Mouse (Mus musculus) lung, postnatal 36 days (tissue): Measurements from ENCODE around the gene Dcaf8.

ENCODE experiments used
- DNase-seq: peaks from one replicate; pipeline ENCODE4 v3.0.0; 2022; ENCODE audit warnings: mixed read lengths

Dcaf8 gene

DNA sequence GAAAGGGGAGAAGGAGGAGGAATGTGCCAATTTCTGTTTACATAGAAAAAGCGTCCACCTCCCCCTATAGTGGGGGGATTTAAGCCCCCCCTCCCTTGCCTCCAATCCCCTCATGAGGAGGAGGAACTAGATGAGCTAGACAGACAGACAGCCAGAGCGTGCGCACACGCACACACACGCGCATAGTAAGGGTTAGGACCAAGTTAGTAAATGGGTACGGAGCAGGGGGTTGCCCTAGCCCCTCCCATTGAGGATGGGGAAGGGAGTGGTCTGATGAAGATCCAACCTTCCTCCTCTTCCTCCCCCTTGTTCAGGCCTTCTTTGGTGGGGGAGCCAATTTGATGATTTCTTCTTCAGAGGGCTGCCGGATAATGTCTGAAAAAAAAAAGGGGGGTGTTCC lies 50.4 kb downstream of the Dcaf8 start:
- no peak for DNase-seq

DNA sequence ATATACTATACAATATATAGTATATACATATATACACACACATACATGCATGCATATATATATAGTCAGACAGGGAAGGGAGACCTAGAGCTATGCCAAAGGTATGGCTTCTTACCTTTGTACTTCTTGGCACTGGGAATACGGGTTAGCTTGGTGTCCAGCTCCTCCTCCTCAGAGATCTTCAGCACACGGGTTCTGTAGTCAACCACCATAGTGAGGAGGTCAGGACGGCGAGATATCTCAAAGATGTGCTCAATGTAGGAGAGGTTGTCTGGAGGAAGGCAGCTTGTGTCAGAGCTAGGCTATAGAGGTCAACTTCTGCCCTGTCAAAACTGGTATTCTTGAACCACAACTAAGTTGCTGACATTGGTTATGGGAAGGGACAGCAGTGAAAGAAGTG lies 51.1 kb downstream of the Dcaf8 start:
- DNase-seq, result no peak

DNA sequence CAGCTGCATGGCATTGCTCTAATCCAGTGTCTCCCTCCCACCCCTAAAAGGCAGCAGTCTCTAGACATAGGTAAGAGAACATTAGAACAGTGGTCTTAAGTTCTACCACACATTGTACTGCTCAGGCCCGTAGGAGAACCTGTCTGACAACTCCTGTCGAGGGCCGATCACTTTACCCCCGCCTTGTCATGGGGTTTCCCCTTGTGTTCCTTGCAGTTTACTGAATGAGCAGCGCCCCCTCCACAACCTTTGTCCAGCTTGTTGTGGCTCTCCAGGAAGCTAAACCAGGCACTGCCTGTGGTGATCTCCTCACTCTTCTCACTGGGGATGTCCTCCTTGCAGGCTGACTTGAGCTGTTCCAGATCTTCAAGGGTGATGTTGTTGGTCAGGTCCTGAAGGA lies 52.3 kb downstream of the Dcaf8 start:
- peak; percentile 54 for DNase-seq

DNA sequence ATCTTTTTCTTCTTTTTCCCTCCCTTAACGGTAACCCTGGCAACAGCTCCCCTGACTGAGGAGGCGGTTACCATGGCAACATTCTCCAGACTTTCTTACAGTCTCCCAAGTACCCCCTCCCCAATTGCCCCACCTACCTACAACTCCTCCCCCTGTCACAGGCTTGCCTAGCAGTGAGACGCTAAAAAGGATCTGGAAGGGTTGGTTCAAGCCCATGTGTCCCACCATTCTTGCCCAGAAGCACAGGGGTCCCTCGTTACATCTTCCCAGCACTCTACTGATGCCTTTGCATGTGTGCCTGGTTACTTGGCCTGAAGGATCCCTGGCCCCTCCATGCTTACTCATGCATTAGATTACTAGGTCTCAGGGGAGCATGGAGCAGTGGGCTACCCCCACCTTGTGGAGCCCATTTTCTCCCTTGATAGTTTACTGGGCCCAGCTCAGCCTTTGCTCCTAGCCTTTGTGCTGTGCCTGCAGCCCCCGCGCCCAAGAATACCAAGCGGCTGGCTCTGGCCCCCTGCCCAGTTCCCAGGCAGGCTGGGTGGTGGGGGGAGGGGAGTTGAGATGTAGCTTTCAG lies 53.1 kb downstream of the Dcaf8 start:
- DNase-seq, result no peak

DNA sequence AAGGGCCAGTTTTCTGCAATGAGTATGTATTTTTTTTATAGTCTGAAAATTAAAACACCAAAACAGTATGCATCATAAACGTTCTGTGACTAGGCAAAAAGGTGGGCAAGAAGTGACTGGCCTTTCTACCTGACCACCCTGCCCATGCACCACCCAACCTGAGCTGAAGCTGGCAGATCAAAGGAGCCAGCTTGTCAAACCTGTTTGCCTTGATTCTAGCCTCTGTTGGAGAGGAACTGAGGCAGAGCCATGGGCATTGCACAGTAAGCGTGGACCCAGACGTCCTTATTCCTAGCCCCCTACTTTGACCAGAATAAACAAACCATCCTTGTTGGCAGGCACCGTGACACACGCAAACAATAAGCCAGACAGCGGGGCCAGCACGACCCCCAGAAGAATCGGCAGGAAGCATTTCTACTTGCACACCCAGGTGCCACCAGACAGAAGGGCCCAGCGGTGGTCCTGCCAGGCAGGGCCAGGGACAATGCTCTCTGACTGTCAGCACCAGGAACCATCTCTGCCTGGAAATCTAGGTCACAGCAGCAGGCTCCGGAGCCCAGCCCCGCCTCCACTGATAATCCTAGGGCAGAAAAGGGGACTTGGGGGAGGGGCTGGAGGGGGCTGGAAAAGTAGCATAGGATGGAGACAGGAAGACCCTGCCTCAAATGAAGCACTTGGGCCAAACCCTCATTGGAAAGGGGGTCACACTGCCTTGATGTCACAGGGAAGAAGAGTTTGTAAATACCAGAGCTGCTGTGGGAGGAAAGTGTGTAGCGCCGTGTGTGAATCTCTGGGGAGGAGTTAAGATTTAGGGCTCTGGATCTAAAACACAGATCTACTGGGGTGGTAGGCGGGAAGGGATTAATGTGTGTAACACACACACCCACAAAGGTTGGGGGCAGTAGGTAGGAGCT lies 54.3 kb downstream of the Dcaf8 start:
- no peak for DNase-seq

DNA sequence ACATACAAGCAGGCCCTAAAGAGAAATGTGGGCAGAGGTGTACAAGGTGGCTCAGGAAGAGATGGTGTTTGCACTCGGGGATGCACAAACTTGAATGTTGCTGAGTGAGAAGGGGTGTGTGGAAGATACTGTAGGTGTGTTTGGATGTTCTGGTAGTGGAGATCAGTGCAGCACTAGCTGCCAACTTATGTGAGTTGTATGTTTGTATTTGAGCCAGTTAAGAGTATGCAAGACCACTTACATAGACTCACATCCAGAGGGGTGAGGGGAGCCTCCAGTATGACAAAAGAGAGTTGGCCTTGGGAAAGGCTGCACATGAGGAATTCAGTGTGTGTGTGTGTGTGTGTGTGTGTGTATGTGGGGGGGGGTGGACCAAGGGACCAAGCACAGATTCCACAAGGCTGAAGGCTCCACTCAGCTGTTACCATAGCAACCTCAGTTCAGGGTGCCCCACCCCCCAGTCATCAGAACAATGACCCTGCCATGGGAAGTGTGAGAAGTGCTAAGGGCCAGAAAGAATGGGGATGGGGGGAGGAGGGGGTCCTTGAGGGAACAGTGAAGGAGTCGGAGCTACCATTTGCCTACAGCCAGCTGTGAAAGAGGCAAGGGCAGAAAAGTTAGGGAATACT lies 55.1 kb downstream of the Dcaf8 start:
- no peak for DNase-seq

DNA sequence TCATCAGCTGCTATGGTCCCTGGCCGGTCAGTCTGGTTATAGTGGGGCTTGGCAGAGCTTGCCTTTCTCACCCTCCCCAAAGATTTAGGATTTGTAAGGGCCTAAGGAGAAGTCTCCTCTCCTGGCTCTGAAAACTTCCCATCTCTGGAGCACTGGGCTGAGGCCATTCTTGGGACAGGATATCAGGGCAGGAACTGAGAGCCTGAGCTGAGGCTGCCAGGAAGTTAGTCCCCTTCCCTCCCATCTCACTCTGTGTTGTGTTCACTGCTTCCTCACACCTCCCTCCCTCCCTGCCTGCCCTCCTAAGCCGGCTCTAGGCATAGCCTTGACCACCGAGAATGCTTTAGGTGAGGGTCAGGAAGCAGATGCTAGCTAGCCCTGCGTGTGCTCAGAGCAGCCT lies 55.7 kb downstream of the Dcaf8 start:
- DNase-seq, result peak; percentile 25

DNA sequence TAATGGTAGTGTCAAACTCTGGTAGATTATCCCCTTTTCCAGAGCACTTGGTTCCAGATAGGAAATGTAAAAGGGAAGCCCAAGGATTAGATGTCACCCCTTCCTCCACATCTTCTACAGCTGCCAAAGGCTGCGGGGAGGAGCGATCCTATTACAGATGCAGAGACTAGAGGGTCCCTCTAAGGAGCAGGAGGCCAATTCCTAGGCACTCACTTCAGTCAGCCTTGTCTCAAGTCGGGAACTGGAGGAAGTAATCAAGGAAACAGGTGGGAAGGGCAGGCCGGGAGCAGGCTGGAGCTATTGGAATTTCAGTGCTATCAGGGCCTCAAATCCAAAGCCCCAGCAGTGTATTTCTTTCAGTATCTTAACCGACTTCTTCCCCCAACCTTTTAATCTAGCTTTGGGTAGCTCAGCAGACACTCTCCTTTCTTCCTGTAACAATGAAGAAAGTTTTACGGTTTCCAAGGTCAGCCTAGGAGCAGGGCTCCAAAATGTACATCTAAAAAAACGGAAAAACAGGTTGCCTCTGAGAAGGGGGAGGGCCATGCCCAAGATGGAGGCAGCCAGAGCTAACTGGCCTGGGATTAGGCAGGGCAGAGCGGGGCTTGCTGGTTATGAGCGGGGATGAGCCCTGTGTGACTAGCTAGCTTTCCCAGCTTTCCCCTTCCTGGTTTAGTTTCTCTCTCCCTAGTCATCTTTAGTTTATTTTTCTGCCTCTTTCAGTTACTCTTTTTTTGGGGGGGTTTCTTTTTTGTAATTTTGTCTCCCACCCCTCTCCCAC lies 56.3 kb downstream of the Dcaf8 start:
- DNase-seq, result no peak

DNA sequence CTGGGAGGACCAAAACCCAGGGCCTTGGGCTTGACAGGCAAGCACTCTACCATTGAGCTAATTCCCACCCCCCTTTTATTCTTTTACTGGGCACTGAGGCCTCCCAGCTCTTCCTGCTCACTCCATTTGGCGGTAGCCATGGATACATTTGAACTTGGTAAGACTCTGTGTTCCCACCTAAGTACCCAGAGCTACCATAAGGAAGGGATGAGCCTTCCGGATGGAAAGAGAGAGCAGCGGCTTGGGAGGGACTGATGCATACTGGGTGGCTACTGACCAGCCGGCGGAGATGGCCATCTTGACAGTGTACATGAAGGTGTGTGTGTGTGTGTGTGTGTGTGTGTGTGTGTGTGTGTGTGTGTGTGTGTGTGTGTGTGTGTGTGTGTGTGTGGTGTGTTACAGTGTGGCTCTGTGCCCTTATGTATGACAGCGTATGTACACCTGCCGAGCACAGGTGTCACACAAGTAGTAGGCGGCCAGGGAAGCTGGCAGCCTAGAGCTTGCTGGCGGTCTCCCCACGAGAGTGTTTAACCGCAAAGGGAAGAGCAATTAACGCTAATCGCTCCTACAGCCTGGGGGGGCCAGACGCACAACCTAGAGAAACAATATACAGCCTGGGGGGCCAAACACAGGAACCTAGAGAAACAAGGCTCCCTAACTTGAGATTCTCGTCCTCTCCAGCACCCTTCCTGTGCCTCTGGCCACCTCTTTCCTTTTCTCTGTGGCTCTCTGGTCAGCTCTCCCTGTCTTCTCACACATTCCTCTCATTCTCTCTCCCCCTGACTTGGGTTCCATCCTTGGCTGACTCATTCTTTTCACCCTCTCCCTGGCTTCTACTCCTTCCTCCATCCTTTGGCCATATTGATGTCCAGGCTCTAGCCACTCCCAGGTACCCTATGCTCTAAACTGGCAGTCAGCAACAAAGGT lies 57.2 kb downstream of the Dcaf8 start:
- DNase-seq, result no peak

DNA sequence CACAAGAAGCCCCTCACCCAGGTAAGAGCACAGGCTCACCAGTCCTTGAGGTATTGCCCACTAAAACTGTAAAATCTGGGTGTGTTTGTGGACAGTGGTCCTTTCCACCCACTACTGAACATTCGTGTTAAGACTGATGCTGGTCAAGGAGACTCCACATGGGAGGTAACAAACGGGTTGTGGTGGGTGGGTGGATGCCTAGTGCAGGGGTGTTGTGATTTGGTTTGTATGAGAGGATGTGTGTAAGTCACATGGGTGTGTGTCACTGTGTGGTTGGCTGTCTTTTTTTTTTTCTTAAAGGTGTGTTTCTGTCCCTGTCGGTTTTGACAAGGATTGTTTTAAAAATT lies 57.8 kb downstream of the Dcaf8 start:
- DNase-seq, result no peak

DNA sequence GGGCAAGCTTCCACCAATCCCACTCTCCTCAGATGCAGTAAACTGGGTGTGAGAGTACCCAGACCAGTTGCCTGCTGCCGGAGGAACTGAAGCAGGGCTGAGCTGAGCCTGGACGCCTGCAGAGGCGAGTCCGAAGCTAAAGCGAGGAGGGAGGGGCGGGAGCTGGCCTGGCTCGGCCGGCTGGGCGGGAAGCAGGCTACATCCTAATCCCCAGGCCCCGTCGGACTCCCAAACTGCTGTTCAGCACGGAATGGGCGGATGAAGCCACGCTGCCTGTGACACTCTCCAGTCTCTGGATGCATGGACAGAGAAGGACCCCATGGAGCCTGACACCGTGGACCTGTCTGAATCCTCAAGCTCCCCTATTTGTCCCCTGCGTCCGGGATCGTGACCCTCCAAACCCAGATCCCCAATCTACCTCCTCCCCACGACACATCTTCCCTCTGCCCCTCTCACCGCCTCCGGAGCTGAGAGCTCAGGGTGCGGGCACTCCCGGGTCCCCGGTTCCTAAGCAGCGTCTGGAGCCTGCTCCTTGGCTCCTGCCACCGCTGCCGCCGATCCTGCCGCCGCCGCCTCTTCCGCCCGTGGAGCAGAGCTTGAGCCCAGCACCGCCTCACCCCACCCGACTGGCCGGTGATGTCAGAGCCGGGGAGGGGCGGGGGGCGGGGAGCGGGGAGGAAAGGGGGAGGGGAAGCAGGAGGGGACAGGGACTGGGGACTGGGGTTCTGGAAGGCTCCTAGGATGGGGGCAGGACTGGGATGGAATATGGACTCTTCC lies 58.4 kb downstream of the Dcaf8 start, which contains the start of gene Pea15a:
Gene Pea15a, minus strand, starts transcription at position 664 of the 777 bp plus-strand sequence.
- peak; percentile 88 for DNase-seq

DNA sequence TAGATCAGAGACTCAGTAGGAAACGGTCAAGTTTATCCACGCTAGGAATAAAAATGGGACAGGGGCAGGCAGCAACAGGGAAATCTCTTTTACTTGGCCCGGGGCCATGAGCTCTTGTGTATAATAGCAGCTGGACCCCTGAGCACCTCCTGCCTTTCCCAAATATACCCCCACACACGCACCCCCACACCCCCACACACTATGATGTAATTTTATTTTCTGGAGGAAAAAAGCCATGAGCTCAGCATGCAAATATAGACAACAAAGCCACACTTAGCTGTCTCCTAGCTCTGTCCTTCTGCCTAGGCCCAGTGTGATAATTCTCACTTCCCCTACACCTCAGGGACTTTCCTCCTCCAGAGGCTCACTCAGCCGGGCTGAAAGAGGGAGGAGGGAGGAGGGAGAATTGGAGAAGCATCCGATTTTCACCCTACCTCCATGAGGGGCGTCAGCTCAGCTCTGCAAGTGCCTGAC lies 59.3 kb downstream of the Dcaf8 start:
- DNase-seq, result no peak

DNA sequence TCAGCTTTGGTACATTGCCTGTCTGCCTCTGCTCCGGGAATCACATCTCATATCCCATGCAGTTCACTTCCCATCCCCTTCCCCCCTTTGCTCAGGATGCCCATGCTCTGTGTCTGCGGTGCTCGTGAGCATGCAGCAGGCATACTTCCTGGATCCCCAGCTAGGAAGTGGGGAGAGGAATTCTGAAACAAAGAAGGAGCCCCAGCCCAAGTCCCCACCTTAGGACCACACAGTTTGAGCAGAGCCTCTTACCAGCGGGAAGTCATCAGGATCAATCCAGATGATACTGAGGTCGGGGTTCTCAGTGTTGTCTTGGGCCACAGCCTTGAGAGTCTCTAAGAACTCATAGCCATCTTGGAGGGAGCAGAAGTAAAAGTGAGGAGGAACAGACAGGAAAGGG lies 64.9 kb downstream of the Dcaf8 start:
- no peak for DNase-seq

DNA sequence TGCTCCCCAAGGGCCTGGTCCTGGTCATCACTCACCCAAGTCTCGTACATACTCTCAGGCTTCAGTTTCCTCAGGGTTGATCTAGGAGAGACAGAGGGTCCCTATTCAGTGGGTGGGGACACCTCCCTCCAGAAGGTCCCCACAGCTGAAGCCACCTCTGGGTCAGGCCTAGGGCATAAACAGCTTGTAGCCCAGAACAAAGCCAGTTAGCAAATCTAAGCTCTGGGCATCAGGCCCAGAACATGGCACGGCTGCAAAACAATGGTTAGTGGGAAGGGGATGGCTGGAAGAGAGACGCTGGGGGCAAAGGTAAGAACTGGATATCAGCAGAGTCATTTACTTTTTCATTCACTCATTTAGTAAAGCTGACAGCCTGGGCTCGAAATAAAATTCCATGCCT lies 65.9 kb downstream of the Dcaf8 start:
- DNase-seq, result no peak

DNA sequence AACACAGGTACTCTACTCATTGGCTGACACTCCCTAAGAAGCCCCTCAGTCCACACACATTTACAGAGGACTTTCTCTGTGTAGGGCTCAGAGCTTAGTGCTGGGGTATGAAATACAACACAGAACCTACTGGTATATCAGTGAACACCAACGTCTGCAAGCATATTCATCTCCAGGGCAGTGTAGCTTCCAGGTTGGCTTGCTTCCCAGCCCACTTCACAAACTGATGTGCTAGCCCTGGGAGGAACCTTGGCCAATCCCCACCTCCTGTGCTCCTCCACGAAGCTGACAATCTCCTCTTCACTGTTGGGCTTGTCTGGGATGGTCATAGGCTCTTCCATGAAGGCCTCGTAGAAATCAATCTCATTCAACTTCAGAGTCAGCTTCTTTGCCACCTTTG lies 66.9 kb downstream of the Dcaf8 start:
- DNase-seq, result peak; percentile 56

DNA sequence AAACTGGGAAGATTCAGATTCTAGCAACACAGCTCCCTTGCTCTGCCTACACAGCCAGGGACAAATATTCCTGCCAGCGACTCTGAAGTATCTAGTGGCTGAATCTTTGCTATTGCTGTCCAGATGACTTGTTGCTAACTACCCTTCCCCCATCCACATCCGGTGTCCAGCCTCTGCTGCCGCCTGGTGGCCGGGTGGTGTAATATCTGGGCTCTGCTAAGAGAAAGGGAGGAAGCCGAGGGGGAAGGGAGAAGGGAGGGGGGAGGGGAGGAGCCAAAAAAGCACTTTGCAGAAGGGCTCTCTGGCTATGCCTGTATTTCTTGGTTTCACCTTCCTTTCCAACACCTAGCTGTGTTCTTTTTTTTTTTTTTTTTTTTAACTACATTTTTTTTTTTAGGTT lies 69.3 kb downstream of the Dcaf8 start:
- peak; percentile 93 for DNase-seq

DNA sequence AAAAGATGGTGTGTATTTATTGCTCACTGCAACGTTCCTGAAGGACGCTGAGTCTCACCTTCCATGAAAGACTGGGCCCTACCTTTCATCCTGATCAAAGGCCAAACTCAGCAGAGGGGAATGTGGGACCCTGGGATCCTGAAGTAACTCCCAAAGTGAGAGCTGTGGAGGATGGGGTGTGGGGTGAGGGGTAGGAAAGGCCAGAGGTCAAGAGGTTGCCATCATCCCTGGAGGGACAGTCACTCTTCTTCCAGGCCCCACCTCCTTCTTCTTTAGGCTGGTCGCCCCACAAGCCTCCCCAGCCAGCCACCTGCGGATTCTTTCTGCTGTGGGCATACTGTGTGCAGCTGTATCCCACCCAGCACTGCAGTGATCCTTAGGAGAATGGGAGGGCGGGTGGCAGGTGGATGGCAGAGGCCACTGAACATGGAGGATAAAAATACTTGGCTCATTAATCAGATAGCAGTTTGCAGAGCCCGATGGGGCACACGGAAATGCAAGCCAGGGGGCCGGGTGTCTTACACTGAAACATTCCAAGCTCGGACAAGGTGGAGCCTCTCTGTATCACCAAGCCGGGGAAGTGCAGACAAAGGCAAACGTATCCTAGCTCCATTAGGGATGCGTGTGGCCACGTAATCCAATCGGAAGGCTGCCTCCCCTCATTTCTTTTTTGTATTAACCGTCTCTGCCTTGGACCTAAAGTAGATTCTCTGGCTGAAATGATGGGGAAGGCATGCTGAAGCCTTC lies 70.5 kb downstream of the Dcaf8 start:
- no peak for DNase-seq

DNA sequence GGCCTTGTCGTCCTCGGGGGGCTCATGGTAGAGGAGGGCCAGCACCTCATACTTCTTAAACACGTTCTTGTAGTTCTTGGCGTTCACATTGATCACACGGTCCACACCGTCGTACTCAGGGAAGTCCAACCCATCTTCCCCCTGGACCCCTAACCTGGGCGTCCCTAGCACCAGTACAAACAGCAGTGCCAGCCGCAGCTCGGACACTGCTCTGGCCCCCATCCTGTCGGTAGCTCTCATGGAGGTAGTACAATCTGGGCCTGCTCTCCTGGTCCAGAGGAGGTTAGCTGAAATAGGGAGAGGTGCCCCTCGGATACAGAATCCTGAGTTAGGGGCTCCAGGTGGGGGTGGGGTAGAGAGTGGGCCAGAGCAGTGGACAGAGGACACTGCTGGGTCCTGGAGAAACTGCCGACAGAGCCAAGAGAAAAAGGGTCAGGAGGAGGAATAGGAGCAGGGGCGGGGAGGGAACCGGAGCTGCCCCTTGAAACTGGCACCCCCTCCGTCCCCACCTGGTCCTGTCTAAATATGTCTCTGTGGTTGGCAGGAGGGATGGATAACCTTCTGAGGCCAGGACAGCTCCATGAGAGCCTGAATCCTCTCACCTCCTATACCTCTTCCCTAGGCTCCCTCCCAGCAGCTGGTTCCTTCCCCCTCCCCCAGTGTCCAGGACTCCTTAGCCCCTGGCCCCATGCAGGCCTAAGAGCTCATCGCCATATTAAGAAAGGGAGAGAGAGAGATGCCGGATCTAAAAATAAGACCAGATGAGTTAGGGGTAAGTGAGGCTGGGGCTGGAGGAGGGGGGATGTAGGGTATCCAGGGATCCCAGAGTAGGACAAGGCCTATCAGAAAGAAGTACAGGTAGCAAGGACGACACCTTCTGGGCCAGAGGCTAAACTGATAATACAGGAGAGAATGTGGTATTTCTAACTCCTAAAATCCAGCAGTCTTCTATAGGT lies 71.8 kb downstream of the Dcaf8 start, which contains the start of gene Casq1:
Gene Casq1, minus strand, starts transcription at position 418 of the 956 bp plus-strand sequence.
- DNase-seq, result no peak

DNA sequence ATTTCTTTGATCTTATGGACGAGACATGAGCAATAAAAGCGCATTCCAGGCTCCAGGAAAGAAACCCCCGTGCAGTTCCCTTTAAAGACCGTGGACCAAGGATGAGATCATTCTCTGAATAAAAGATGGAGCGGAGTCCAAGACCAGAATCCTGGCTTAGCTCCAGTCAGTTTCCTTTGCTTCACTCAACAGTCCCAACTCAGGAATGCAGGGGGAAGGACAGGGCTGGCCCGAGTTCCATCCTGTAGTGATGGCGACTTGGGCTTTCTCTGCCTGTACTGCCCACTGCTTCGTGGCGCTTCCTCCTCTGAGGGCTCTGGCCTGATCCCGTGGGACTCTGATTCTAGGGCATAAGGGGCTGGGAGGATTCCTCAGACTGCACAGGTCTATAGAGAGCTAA lies 72.5 kb downstream of the Dcaf8 start:
- peak; percentile 91 for DNase-seq
